In the genomic region with DNA sequence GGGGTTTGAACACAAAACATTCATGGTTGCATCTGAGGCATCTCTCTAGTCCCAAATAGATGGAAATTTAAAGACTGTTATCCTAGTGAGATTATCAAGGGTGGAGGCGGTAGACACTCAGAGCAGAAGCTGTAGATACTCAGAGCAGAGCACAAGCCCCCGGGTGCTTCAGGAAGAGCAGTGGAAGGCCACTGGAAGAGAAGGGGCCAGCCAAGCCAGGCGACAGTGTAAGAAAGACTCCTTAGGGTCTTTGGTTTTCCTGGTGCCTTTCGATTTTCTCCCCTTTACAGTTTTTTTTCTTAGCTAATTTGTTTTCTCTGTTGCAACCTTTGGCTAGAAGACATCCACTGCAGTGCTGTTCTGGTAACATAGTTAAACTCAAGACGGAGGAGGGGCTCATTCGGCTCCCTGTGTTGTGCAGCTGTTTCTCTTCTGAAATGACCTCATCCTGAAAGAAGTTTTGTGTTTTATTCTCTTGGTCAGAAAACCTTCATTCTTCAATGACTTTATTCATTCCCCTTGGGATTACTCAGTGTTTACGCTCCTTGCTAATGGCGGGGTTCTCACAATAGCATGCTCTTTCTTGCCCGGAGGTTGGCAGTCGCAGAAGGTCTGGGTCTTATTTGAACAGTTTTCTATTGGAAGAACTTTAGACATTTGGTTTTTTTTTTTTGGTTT, we compare ENCODE assay signal across 8 mouse cellular contexts.
DNase-seq lines count a peak whose midpoint lies in the region; ATAC-seq and TF ChIP-seq lines count a peak whose summit lies in the region.

No protein-coding gene starts in this region.

- H3K4me2 ChIP-seq in embryonic facial prominence, embryonic 14.5 days (ENCODE audit: low read depth, low read length) = no peak overlapping the region
- no peak overlapping the region for H3K4me2 ChIP-seq in neural tube, embryonic 14.5 days (ENCODE audit: low read depth, low read length)

- intact Hi-C loops in left cerebral cortex, adult 2 months (cut with DNase I) = no loop called here
- intact Hi-C loops in left cerebral cortex, postnatal 36 days (cut with DNase I) = no loop called here
- intact Hi-C loops in left cerebral cortex, postnatal 4 days (cut with DNase I) = no loop called here

- H3K27me3 ChIP-seq in embryonic facial prominence, embryonic 14.5 days (replicated peaks; ENCODE audit: control insufficient read depth, insufficient read depth, low read length) = no peaks in the 10 kb centered on the region
- H3K27me3 ChIP-seq in hindbrain, embryonic 10.5 days (ENCODE audit: insufficient read depth, poor library complexity, severe bottlenecking) = no peaks in the 10 kb centered on the region
- no peaks in the 10 kb centered on the region for H3K27me3 ChIP-seq in neural tube, embryonic 14.5 days (ENCODE audit: control insufficient read depth, insufficient read depth, low read length)

- H3K27ac ChIP-seq in left cerebral cortex, adult 2 months = peak overlapping the region; percentile 16; the same call in 1 of the 2 replicates
- H3K27ac ChIP-seq in embryonic facial prominence, embryonic 14.5 days (replicated peaks; ENCODE audit: low read depth, low read length) = peak overlapping the region; percentile 61; the same call in 1 of the 2 replicates
- H3K27ac ChIP-seq in hindbrain, embryonic 10.5 days = peak overlapping the region; percentile 53
- no peak overlapping the region for H3K27ac ChIP-seq in neural tube, embryonic 14.5 days (ENCODE audit: low read depth, low read length)

- TF ChIP-seq CTCF in left cerebral cortex, adult 2 months (IDR thresholded peaks at IDR 0.05) = no peak

- no peaks in the 10 kb centered on the region for H3K36me3 ChIP-seq in embryonic facial prominence, embryonic 14.5 days (ENCODE audit: control insufficient read depth, insufficient read depth, low read length)
- H3K36me3 ChIP-seq in hindbrain, embryonic 10.5 days = peaks cover 5% of the 10 kb centered on the region; the same call in 1 of the 2 replicates
- no peaks in the 10 kb centered on the region for H3K36me3 ChIP-seq in neural tube, embryonic 14.5 days (ENCODE audit: control insufficient read depth, insufficient read depth, low read length)

- no peak overlapping the region for H3K4me3 ChIP-seq in left cerebral cortex, adult 2 months
- H3K4me3 ChIP-seq in embryonic facial prominence, embryonic 14.5 days (ENCODE audit: low read depth, low read length) = no peak overlapping the region
- no peak overlapping the region for H3K4me3 ChIP-seq in hindbrain, embryonic 10.5 days
- H3K4me3 ChIP-seq in neural tube, embryonic 14.5 days (ENCODE audit: low read depth, low read length) = no peak overlapping the region

- WGBS in embryonic facial prominence, embryonic 14.5 days = 26% methylated on average over 10 of the region's 10 CpGs
- WGBS in hindbrain, embryonic 10.5 days = 50% methylated on average over 10 of the region's 10 CpGs
- 25% methylated on average over 10 of the region's 10 CpGs for WGBS in neural tube, embryonic 14.5 days

- H3K4me1 ChIP-seq in embryonic facial prominence, embryonic 14.5 days (ENCODE audit: control insufficient read depth, insufficient read depth, low read length) = peaks cover 5% of the 10 kb centered on the region
- H3K4me1 ChIP-seq in hindbrain, embryonic 10.5 days (replicated peaks) = peaks cover 12% of the 10 kb centered on the region; the same call in 1 of the 2 replicates
- 0 out of 2 replicates have a peak, but pooled peaks cover 4% of the 10 kb centered on the region for H3K4me1 ChIP-seq in neural tube, embryonic 14.5 days (ENCODE audit: control insufficient read depth, insufficient read depth, low read length)

- ATAC-seq in embryonic facial prominence, embryonic 14.5 days (ENCODE audit: low read depth) = peak; percentile 80; the same call in 1 of the 2 replicates
- ATAC-seq in neural tube, embryonic 14.5 days (ENCODE audit: low read depth) = peak; percentile 33; the same call in 1 of the 2 replicates

- no peak overlapping the region for H3K9ac ChIP-seq in embryonic facial prominence, embryonic 14.5 days (ENCODE audit: low read depth, low read length)
- no peak overlapping the region for H3K9ac ChIP-seq in neural tube, embryonic 14.5 days (replicated peaks; ENCODE audit: low read depth, low read length)

- H3K9me3 ChIP-seq in embryonic facial prominence, embryonic 14.5 days (ENCODE audit: control insufficient read depth, low read length) = no peaks in the 10 kb centered on the region
- no peaks in the 10 kb centered on the region for H3K9me3 ChIP-seq in hindbrain, embryonic 10.5 days
- no peaks in the 10 kb centered on the region for H3K9me3 ChIP-seq in neural tube, embryonic 14.5 days (ENCODE audit: control insufficient read depth, low read length)

- no peak for DNase-seq in left cerebral cortex, adult 2 months (ENCODE audit: extremely low spot score in 1 of 2, low spot score in 2 of 2)
- DNase-seq in left cerebral cortex, postnatal 36 days (ENCODE audit: low spot score in 2 of 2) = no peak
- DNase-seq in embryonic facial prominence, embryonic 14.5 days (ENCODE audit: low spot score) = peak; percentile 83
- DNase-seq in hindbrain, embryonic 10.5 days (ENCODE audit: low spot score) = no peak
- no peak for DNase-seq in retina, embryonic 14.5 days (ENCODE audit: low spot score)
- DNase-seq in liver = no peak
- no peak for DNase-seq in left cerebral cortex, postnatal 4 days
